In the genomic region with DNA sequence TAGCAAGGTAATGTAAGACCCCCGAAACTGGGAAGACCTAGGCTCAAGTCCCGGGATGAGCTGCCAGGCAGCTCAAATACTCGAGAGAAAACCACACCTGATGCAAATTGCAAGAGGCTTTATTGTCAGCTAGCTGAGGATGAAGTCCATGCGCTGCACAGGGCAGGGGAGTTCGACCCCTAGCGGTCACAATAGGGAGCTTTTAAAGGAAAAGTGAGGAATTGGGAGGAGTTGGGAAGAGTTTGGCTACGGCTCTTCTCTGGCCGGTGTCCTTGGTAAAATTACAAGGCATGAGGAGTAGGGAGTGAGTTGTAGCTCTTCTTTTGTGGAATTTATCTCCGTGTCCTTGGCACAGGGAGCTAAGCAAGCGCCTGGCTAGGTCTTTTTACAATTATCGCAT, we compare ENCODE assay signal across 10 mouse cellular contexts. TPM values are rescaled to one million over a fixed set of nuclear protein-coding genes. Genes with fewer than 3 reads are reported as not detected.
DNase-seq lines count a peak whose midpoint lies in the region; ATAC-seq and TF ChIP-seq lines count a peak whose summit lies in the region.
"Had no signal": no experiment of that assay in that cellular context is flagged by ENCODE, and none has a peak within 500 bp of the region (broad histone marks: within the 10 kb centered on the region; RNA-seq: fewer than 3 reads in every experiment).

No protein-coding gene starts in this region.

- TF ChIP-seq POLR2A in MEL (IDR thresholded peaks at IDR 0.05; ENCODE audit: control insufficient read depth in 1 of 2, insufficient read depth in 1 of 2, low read depth in 1 of 2, low read length in 2 of 2, poor library complexity in 1 of 2): 0 out of 4 replicates have a peak, but pooled peaks of 1 of the 2 experiments have one; percentile 24
- TF ChIP-seq POLR2A in brain, embryonic 14.5 days (IDR thresholded peaks at IDR 0.05; ENCODE audit: borderline replicate concordance, extremely low read depth, insufficient read depth, insufficient read length, poor library complexity, severe bottlenecking): no peak

- intact Hi-C loops in heart, postnatal 10 days (cut with DNase I): no loop called here

- no peaks in the 10 kb centered on the region for H3K9me3 ChIP-seq in heart, embryonic 11.5 days (replicated peaks; ENCODE audit: control insufficient read depth, low read length)
- H3K9me3 ChIP-seq in MEL (replicated peaks; ENCODE audit: insufficient read depth, low read length): no peaks in the 10 kb centered on the region
- no peaks in the 10 kb centered on the region for H3K9me3 ChIP-seq in liver, embryonic 14.5 days (ENCODE audit: control insufficient read depth, low read length)
- H3K9me3 ChIP-seq: G1E; midbrain, embryonic 10.5 days had no signal

- H3K4me3 ChIP-seq in heart, embryonic 11.5 days (ENCODE audit: low read depth, low read length): no peak overlapping the region
- peak overlapping the region; percentile 62 to 99 for H3K4me3 ChIP-seq in MEL (ENCODE audit: control insufficient read depth in 1 of 2, insufficient read depth in 1 of 2, low read depth in 2 of 2, low read length in 2 of 2)
- H3K4me3 ChIP-seq in liver, embryonic 14.5 days (ENCODE audit: insufficient read depth in 1 of 2, low read depth in 2 of 2, low read length in 2 of 2): no peak overlapping the region
- H3K4me3 ChIP-seq: midbrain, embryonic 10.5 days had no signal

- peak; percentile 53 to 57 (median 55) for TF ChIP-seq CTCF in MEL (IDR thresholded peaks at IDR 0.05 in 2 of 3, conservative IDR thresholded peaks at IDR 0.05 in 1 of 3; ENCODE audit: control insufficient read depth in 1 of 3, insufficient read depth in 1 of 3, low read depth in 2 of 3, low read length in 3 of 3, poor library complexity in 1 of 3, severe bottlenecking in 1 of 3)
- TF ChIP-seq CTCF in brain, embryonic 14.5 days (IDR thresholded peaks at IDR 0.05; ENCODE audit: borderline replicate concordance, extremely low read depth, insufficient read depth, insufficient read length): peak; percentile 52; the same call in 1 of the 2 replicates
- TF ChIP-seq CTCF in liver, embryonic 14.5 days (IDR thresholded peaks at IDR 0.05; ENCODE audit: low read depth): peak; percentile 50

- no peaks in the 10 kb centered on the region for H3K27me3 ChIP-seq in heart, embryonic 11.5 days (ENCODE audit: control insufficient read depth, insufficient read depth, low read length)
- H3K27me3 ChIP-seq in MEL (ENCODE audit: control insufficient read depth in 1 of 2, insufficient read depth in 2 of 2, low read length in 2 of 2): no peaks in the 10 kb centered on the region; a peak in 1 of 4 replicates
- no peaks in the 10 kb centered on the region for H3K27me3 ChIP-seq in liver, embryonic 14.5 days (ENCODE audit: control insufficient read depth, insufficient read depth, low read length)

- no peak; the same call in 1 of the 2 replicates for TF ChIP-seq RAD21 in MEL (IDR thresholded peaks at IDR 0.05; ENCODE audit: low read depth, low read length)

- DNase-seq in heart, postnatal 10 days: peak; percentile 23 to 40
- DNase-seq in MEL (ENCODE audit: low read depth, low spot score) (peak; percentile 61), adipocyte (ENCODE audit: low spot score) (no peak)
- peak; percentile 16 for DNase-seq in brain, embryonic 14.5 days (ENCODE audit: low read depth)
- no peak for DNase-seq in liver, embryonic 14.5 days (ENCODE audit: low read depth in 3 of 3, low spot score in 3 of 3)
- no peak for DNase-seq in yolk sac, embryonic 10.5 days (ENCODE audit: low spot score)
- no peak for DNase-seq in urinary bladder, postnatal 25 days (ENCODE audit: low spot score)

- no peak overlapping the region for H3K4me2 ChIP-seq in heart, embryonic 11.5 days
- no peak overlapping the region for H3K4me2 ChIP-seq in liver, embryonic 14.5 days (ENCODE audit: low read depth)

- ATAC-seq in heart, embryonic 11.5 days (replicated peaks; ENCODE audit: insufficient number of reproducible peaks, low FRiP score, low TSS enrichment): no peak
- no peak for ATAC-seq in liver, embryonic 14.5 days (ENCODE audit: insufficient read depth)

- H3K79me2 ChIP-seq in MEL (ENCODE audit: control insufficient read depth, insufficient read depth, low read length, poor library complexity): no peaks in the 10 kb centered on the region

- 34% methylated on average over 11 of the region's 11 CpGs for WGBS in heart, embryonic 11.5 days (ENCODE audit: insufficient replicate concordance)
- 36% methylated on average over 11 of the region's 11 CpGs for WGBS in liver, embryonic 14.5 days (ENCODE audit: insufficient replicate concordance)

- no peaks in the 10 kb centered on the region for H3K4me1 ChIP-seq in heart, embryonic 11.5 days (ENCODE audit: control insufficient read depth, insufficient read depth, low read length)
- H3K4me1 ChIP-seq in MEL (ENCODE audit: control insufficient read depth in 1 of 2, insufficient read depth in 2 of 2, low read length in 2 of 2): peaks cover 0 to 9% of the 10 kb centered on the region in 2 experiments; a peak in 3 of 4 replicates
- no peaks in the 10 kb centered on the region for H3K4me1 ChIP-seq in liver, embryonic 14.5 days (replicated peaks; ENCODE audit: control insufficient read depth in 2 of 2, insufficient read depth in 2 of 2, low read length in 1 of 2)
- H3K4me1 ChIP-seq: midbrain, embryonic 10.5 days had no signal

- no peak for TF ChIP-seq EP300 in MEL (IDR thresholded peaks at IDR 0.05; ENCODE audit: low read depth in 1 of 2, low read length in 2 of 2)
- no peak for TF ChIP-seq EP300 in liver, embryonic 14.5 days (IDR thresholded peaks at IDR 0.05; ENCODE audit: low read depth)

- H3K27ac ChIP-seq in heart, embryonic 11.5 days (ENCODE audit: low read depth, low read length): no peak overlapping the region
- H3K27ac ChIP-seq in MEL (ENCODE audit: control insufficient read depth, low read depth, low read length): no peak overlapping the region
- no peak overlapping the region for H3K27ac ChIP-seq in liver, embryonic 14.5 days
- H3K27ac ChIP-seq: midbrain, embryonic 10.5 days had no signal

- no peaks in the 10 kb centered on the region for H3K36me3 ChIP-seq in heart, embryonic 11.5 days (ENCODE audit: control insufficient read depth, insufficient read depth, low read length)
- peaks cover 0 to 2% of the 10 kb centered on the region in 2 experiments; a peak in 1 of 4 replicates for H3K36me3 ChIP-seq in MEL (ENCODE audit: control insufficient read depth in 1 of 2, insufficient read depth in 2 of 2, low read length in 2 of 2)
- no peaks in the 10 kb centered on the region for H3K36me3 ChIP-seq in liver, embryonic 14.5 days (replicated peaks; ENCODE audit: control insufficient read depth, insufficient read depth, low read depth)
- H3K36me3 ChIP-seq: G1E; midbrain, embryonic 10.5 days had no signal

- H3K9ac ChIP-seq in heart, embryonic 11.5 days (ENCODE audit: low read depth, low read length): no peak overlapping the region
- no peak overlapping the region for H3K9ac ChIP-seq in MEL (ENCODE audit: control insufficient read depth, low read depth, low read length, poor library complexity, severe bottlenecking)
- H3K9ac ChIP-seq in liver, embryonic 14.5 days (replicated peaks): no peak overlapping the region

TF ChIP-seq in MEL, 35 proteins besides CTCF, POLR2A, EP300 and RAD21:
- TF ChIP-seq MXI1 (IDR thresholded peaks at IDR 0.05; ENCODE audit: low read depth, low read length): peak; percentile 25; the same call in 1 of the 2 replicates
- no peak for TF ChIP-seq ETS1 (IDR thresholded peaks at IDR 0.05; ENCODE audit: low read depth, low read length)

RNA-seq across cellular contexts. Expression of gene Fbxo27, which starts 16.9 kb away (rescaled TPM):
- total RNA-seq in heart, postnatal 10 days (2021): 1 to 10 TPM in 1 of 2 experiments, under 1 TPM in 1; 0.52 to 1.3 TPM
- polyA plus RNA-seq in heart, embryonic 11.5 days (2014; fragmentation: Nextera tagmentation; extraction: Ambion mirVana): 3.3 and 5.1 TPM in 2 replicates
- not detected in 2 replicates for total RNA-seq in MEL (2012; rRNA removed)
- polyA plus RNA-seq in MEL (2012; ENCODE audit: insufficient read depth in 1 of 2, insufficient read length in 2 of 2, low read depth in 1 of 2, low replicate concordance in 2 of 2, missing spikeins in 1 of 2): not detected
- polyA plus RNA-seq in brain, embryonic 14.5 days (2012; rRNA removed): 18.0 and 22.0 TPM in 2 replicates
- 0.37 and 0.55 TPM in 2 replicates for polyA plus RNA-seq in liver, embryonic 14.5 days (2012; rRNA removed)
- polyA plus RNA-seq in liver, embryonic 14.5 days (2014; fragmentation: Nextera tagmentation; extraction: Ambion mirVana): 0.09 and 0.15 TPM in 2 replicates
- total RNA-seq: G1E had no signal
- polyA plus RNA-seq: G1E had no signal

RNA-seq across cellular contexts. Expression of gene Fbxo17, which starts 40.9 kb away (rescaled TPM):
- total RNA-seq in heart, postnatal 10 days (2021): 1 to 10 TPM; 1.4 to 1.9 TPM
- polyA plus RNA-seq in heart, embryonic 11.5 days (2014; fragmentation: Nextera tagmentation; extraction: Ambion mirVana): 12.0 and 12.7 TPM in 2 replicates
- total RNA-seq in MEL (2012; rRNA removed): 0.10 TPM in 1 of 2 replicates, not detected in the other
- under 1 TPM in 1 of 2 experiments, not detected in 1; 0.43 TPM for polyA plus RNA-seq in MEL (2012; ENCODE audit: insufficient read depth in 1 of 2, insufficient read length in 2 of 2, low read depth in 1 of 2, low replicate concordance in 2 of 2, missing spikeins in 1 of 2)
- polyA plus RNA-seq in brain, embryonic 14.5 days (2012; rRNA removed): 3.3 and 4.1 TPM in 2 replicates
- 0.68 and 0.76 TPM in 2 replicates for polyA plus RNA-seq in liver, embryonic 14.5 days (2012; rRNA removed)
- polyA plus RNA-seq in liver, embryonic 14.5 days (2014; fragmentation: Nextera tagmentation; extraction: Ambion mirVana): 0.61 and 0.93 TPM in 2 replicates
- polyA plus RNA-seq: G1E had no signal

RNA-seq across cellular contexts. Expression of gene Acp7, which starts 44.6 kb away (rescaled TPM):
- not detected for total RNA-seq in heart, postnatal 10 days (2021)
- polyA plus RNA-seq in heart, embryonic 11.5 days (2014; fragmentation: Nextera tagmentation; extraction: Ambion mirVana): 0.17 TPM in 1 of 2 replicates, not detected in the other
- total RNA-seq in MEL (2012; rRNA removed): not detected in 2 replicates
- polyA plus RNA-seq in MEL (2012; ENCODE audit: insufficient read depth in 1 of 2, insufficient read length in 2 of 2, low read depth in 1 of 2, low replicate concordance in 2 of 2, missing spikeins in 1 of 2): not detected
- 0.11 and 0.30 TPM in 2 replicates for polyA plus RNA-seq in brain, embryonic 14.5 days (2012; rRNA removed)
- polyA plus RNA-seq in liver, embryonic 14.5 days (2012; rRNA removed): not detected in 2 replicates
- polyA plus RNA-seq in liver, embryonic 14.5 days (2014; fragmentation: Nextera tagmentation; extraction: Ambion mirVana): not detected in 2 replicates
- polyA plus RNA-seq: G1E; midbrain, embryonic 10.5 days had no signal

Comparison
In these comparisons a context has a peak if more than half of its experiments do, and no peak if none do; other contexts are left out.
1. DNase-seq: peak in heart, postnatal 10 days (2 of 2), MEL (single experiment) and brain, embryonic 14.5 days (single experiment); none in liver, embryonic 14.5 days (0 of 3), yolk sac, embryonic 10.5 days (single experiment), urinary bladder, postnatal 25 days (single experiment) and adipocyte (single experiment).
2. H3K4me3 ChIP-seq: peak in MEL (2 of 2); none in heart, embryonic 11.5 days (single experiment) and liver, embryonic 14.5 days (0 of 2).
3. Peak in every context shown above with its lines, with median percentiles within 50 percentile points of each other: CTCF ChIP-seq.